Mouse (Mus musculus) adrenal gland (tissue): ENCODE data around the gene Rpl29.

ENCODE experiments used
- intact Hi-C: fragments of 180-260 bp; cut with DNase I; formaldehyde crosslinking; loops from one replicate; pipeline ENCODE4 v1.15.1; 2025

Gene Rpl29

GRCm38 (mm10) chr9:106413606-106414005 is 15.6 kb upstream of the Rpl29 start:
- intact Hi-C loops = no loop called here

- intact Hi-C loops = loop anchor here (5.0 kb wide), 1 partner anchor 50 kb away; the partner anchor contains the start of gene Dusp7
Observed at GRCm38 (mm10) chr9:106416826-106417225, 12.4 kb upstream of the Rpl29 start.

GRCm38 (mm10) chr9:106417841-106418625 is 11.2 kb upstream of the Rpl29 start:
- intact Hi-C loops = loop anchor here (5.0 kb wide), 1 partner anchor 51 kb away; the partner anchor contains the start of gene Dusp7

- intact Hi-C loops = loop anchor here (1.0 kb wide), 1 partner anchor 131 kb away; no protein-coding TSS in a partner anchor
Observed at GRCm38 (mm10) chr9:106420608-106421007, 8.6 kb upstream of the Rpl29 start.

- intact Hi-C loops = loop anchor here (1.0 kb wide), 1 partner anchor 132 kb away; no protein-coding TSS in a partner anchor
Observed at GRCm38 (mm10) chr9:106421033-106421864, 8.0 kb upstream of the Rpl29 start.

GRCm38 (mm10) chr9:106421865-106422160 is 7.4 kb upstream of the Rpl29 start:
- intact Hi-C loops = loop anchor here (1.0 kb wide), 3 partner anchors 116 to 133 kb away; no protein-coding TSS in a partner anchor

GRCm38 (mm10) chr9:106428719-106429220 is 484 bp upstream of the Rpl29 start:
- intact Hi-C loops = no loop called here

- intact Hi-C loops = loop anchor here (5.0 kb wide), 1 partner anchor 42 kb away; no protein-coding TSS in a partner anchor
Observed at GRCm38 (mm10) chr9:106430015-106430264, 686 bp downstream of the Rpl29 start.

- intact Hi-C loops = loop anchor here (5.0 kb wide), 1 partner anchor 39 kb away; no protein-coding TSS in a partner anchor
Observed at GRCm38 (mm10) chr9:106433389-106433788, 4.1 kb downstream of the Rpl29 start.

- intact Hi-C loops = no loop called here
Observed at GRCm38 (mm10) chr9:106436566-106436965, 7.3 kb downstream of the Rpl29 start.

- intact Hi-C loops = no loop called here
Observed at GRCm38 (mm10) chr9:106442680-106443079, 13.4 kb downstream of the Rpl29 start.

GRCm38 (mm10) chr9:106444836-106445235 is 15.6 kb downstream of the Rpl29 start:
- intact Hi-C loops = no loop called here

- intact Hi-C loops = no loop called here
Observed at GRCm38 (mm10) chr9:106447348-106447747, 18.1 kb downstream of the Rpl29 start, which contains the start of the genes Abhd14b and Abhd14a. Gene Abhd14b (plus strand): TSS chr9:106447459. Gene Abhd14a (minus strand): TSS chr9:106447678.

- intact Hi-C loops = no loop called here
Observed at GRCm38 (mm10) chr9:106447951-106448350, 18.7 kb downstream of the Rpl29 start.

- intact Hi-C loops = no loop called here
Observed at GRCm38 (mm10) chr9:106448498-106449031, 19.3 kb downstream of the Rpl29 start.

GRCm38 (mm10) chr9:106449947-106450346 is 20.7 kb downstream of the Rpl29 start:
- intact Hi-C loops = no loop called here

GRCm38 (mm10) chr9:106450661-106451060 is 21.4 kb downstream of the Rpl29 start:
- intact Hi-C loops = no loop called here

GRCm38 (mm10) chr9:106451298-106451697 is 22.0 kb downstream of the Rpl29 start:
- intact Hi-C loops = no loop called here

GRCm38 (mm10) chr9:106451899-106452298 is 22.6 kb downstream of the Rpl29 start:
- intact Hi-C loops = no loop called here

GRCm38 (mm10) chr9:106452351-106452750 is 23.1 kb downstream of the Rpl29 start:
- intact Hi-C loops = no loop called here

GRCm38 (mm10) chr9:106452821-106453220 is 23.6 kb downstream of the Rpl29 start:
- intact Hi-C loops = no loop called here
